Mouse (Mus musculus) heart, postnatal 0 days (tissue): Measurements from ENCODE around the gene Hsf5. TPM values are rescaled to one million over a fixed set of nuclear protein-coding genes. Genes with fewer than 3 reads are reported as not detected.

Experiments
- ATAC-seq: fragments of 200-750 bp; cut with Nextera tagmentation; 2 replicates; pipeline ENCODE4 v1.8.0; 2017; ENCODE audit warnings: low read depth, moderate number of reproducible peaks, moderate library complexity; ENCODE audit not compliant: insufficient read depth
- DNase-seq: peaks from one replicate; pipeline ENCODE4 v3.0.0-alpha.2; 2016; ENCODE audit warnings: low spot score
- H3K27ac ChIP-seq: fragments of 300-500 bp; sonication (generic); 2 replicates; pipeline ENCODE4 v1.5.1; 2014; ENCODE audit warnings: low read depth, mild to moderate bottlenecking
- H3K27me3 ChIP-seq: fragments of 300-500 bp; sonication (generic); 2 replicates; pipeline ENCODE4 v1.6.1; 2014; ENCODE audit warnings: low read length, mixed read lengths; ENCODE audit not compliant: control insufficient read depth, insufficient read depth
- H3K36me3 ChIP-seq: fragments of 300-500 bp; sonication (generic); replicated peaks from 2 replicates; pipeline ENCODE4 v1.6.1; 2014; ENCODE audit warnings: low read length, mixed read lengths; ENCODE audit not compliant: control insufficient read depth, insufficient read depth
- H3K4me1 ChIP-seq: fragments of 300-500 bp; sonication (generic); 2 replicates; pipeline ENCODE4 v1.6.1; 2014; ENCODE audit warnings: antibody characterized with exemption; ENCODE audit not compliant: control insufficient read depth, insufficient read depth
- H3K4me2 ChIP-seq: fragments of 300-500 bp; sonication (generic); 2 replicates; pipeline ENCODE4 v1.6.1; 2014; ENCODE audit warnings: low read depth, mild to moderate bottlenecking, low read length, moderate library complexity
- H3K4me3 ChIP-seq: fragments of 300-500 bp; sonication (generic); 2 replicates; pipeline ENCODE4 v1.5.1; 2014; ENCODE audit warnings: low read depth, low read length
- H3K9ac ChIP-seq: fragments of 300-500 bp; sonication (generic); replicated peaks from 2 replicates; pipeline ENCODE4 v1.6.1; 2014; ENCODE audit warnings: low read depth, low read length, mixed read lengths
- H3K9me3 ChIP-seq: fragments of 300-500 bp; sonication (generic); replicated peaks from 2 replicates; pipeline ENCODE4 v1.6.1; 2016; ENCODE audit warnings: low read length; ENCODE audit not compliant: control insufficient read depth
- CTCF ChIP-seq: IDR thresholded peaks from 2 replicates; pipeline ENCODE4 v1.5.1; 2016; ENCODE audit warnings: antibody characterized with exemption, control low read depth, low read depth
- EP300 ChIP-seq: IDR thresholded peaks from 2 replicates; pipeline ENCODE4 v1.6.1; 2016; ENCODE audit warnings: antibody characterized with exemption, low read depth
- WGBS: fragments of 180-500 bp; shearing (Covaris S2); extraction: QIAGEN DNeasy Blood & Tissue Kit; methylation state at CpG from one replicate; pipeline ENCODE4 v1.1.7; 2014; 5-methylcytosine and 5-hydroxymethylcytosine counted together
- polyA plus RNA-seq: library from polyadenylated mRNA; unstranded; fragments of >200 nt; fragmentation: Nextera tagmentation; extraction: Ambion mirVana; gene quantifications from 2 replicates; pipeline ENCODE4 v1.2.1, GENCODE M21; 2015
- total RNA-seq: library from RNA; depleted of rRNA; stranded (reverse); fragments of >200 nt; gene quantifications from 2 replicates; pipeline ENCODE4 v1.2.3, GENCODE M21; 2014; ENCODE audit warnings: low replicate concordance; rRNA removed

Gene Hsf5
- total RNA-seq (not detected in 2 replicates), polyA plus RNA-seq (0.03 TPM in 1 of 2 replicates, not detected in the other)

DNA sequence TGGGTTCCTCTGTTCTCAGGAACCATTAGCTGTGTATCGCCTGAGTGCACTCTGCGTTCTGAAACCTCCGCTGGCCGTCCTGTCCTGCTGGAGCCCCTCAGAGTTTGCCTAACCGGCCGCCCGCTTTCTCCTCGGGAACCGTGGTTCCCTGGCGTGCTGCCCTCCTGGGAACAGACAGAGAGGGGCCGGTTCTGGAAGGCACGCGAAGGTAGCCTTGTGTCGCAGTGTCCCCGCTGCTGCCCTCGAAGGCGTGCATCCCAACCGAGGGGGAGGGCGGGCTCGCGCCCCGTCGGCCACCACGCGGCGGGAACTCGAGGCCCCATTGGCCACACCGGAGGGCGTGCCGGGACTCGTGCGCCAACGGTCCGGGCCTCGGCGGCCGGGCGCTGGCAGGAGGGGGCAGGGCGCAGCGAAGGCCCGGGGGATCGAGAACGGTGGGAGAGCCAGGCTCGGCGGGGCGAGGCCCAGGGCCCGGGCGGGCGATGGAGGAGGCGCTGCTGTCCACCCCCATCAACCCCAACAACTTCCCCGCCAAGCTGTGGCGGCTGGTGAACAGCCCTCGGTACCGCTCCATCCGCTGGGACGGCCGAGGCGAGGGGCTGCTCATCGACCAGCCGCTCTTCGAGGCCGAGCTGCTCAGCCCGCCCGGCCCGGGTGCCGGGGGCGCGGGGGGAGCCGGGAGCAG is at the start of gene Hsf5:
Hsf5 (plus strand) TSS at position 375 of the 685 bp plus-strand sequence.
- ATAC-seq = no peak

GRCm38 (mm10) chr11:87568255-87568953 is 48.6 kb upstream of the Hsf5 start, which contains the start of gene Sept4:
Gene Sept4, plus strand, starts transcription at chr11:87568903.
- H3K27me3 ChIP-seq = no peaks in the 10 kb centered on the region
- H3K36me3 ChIP-seq = no peaks in the 10 kb centered on the region
- ATAC-seq (no peak), DNase-seq (no peak)
- 71% methylated on average over 7 of the region's 7 CpGs for WGBS
- H3K27ac ChIP-seq = no peak within 1 kb of the TSS
- H3K4me1 ChIP-seq = peaks cover 34% of the 10 kb centered on the region
- TF ChIP-seq CTCF (no peak), EP300 (no peak)
- H3K9me3 ChIP-seq = no peaks in the 10 kb centered on the region
- no peak within 1 kb of the TSS for H3K4me2 ChIP-seq
- no peak within 1 kb of the TSS for H3K9ac ChIP-seq
- no peak within 1 kb of the TSS for H3K4me3 ChIP-seq

More for the DNA sequence above, at the start of gene Hsf5:
- no peak within 1 kb of the TSS for H3K27ac ChIP-seq
- no peak for TF ChIP-seq CTCF
- TF ChIP-seq EP300 = no peak
- no peak within 1 kb of the TSS for H3K4me3 ChIP-seq
- no peaks in the 10 kb centered on the region for H3K9me3 ChIP-seq
- peaks cover 73% of the 10 kb centered on the region for H3K36me3 ChIP-seq
- H3K4me2 ChIP-seq = no peak within 1 kb of the TSS
- no peaks in the 10 kb centered on the region for H3K27me3 ChIP-seq
- no peak within 1 kb of the TSS for H3K9ac ChIP-seq
- no peak for DNase-seq
- no peaks in the 10 kb centered on the region for H3K4me1 ChIP-seq
- WGBS = 87% methylated on average over 54 of the region's 69 CpGs

GRCm38 (mm10) chr11:87570743-87571142 is 46.2 kb upstream of the Hsf5 start:
- 9% methylated on average over 5 of the region's 5 CpGs for WGBS
- ATAC-seq = no peak
- TF ChIP-seq EP300 = no peak

DNA sequence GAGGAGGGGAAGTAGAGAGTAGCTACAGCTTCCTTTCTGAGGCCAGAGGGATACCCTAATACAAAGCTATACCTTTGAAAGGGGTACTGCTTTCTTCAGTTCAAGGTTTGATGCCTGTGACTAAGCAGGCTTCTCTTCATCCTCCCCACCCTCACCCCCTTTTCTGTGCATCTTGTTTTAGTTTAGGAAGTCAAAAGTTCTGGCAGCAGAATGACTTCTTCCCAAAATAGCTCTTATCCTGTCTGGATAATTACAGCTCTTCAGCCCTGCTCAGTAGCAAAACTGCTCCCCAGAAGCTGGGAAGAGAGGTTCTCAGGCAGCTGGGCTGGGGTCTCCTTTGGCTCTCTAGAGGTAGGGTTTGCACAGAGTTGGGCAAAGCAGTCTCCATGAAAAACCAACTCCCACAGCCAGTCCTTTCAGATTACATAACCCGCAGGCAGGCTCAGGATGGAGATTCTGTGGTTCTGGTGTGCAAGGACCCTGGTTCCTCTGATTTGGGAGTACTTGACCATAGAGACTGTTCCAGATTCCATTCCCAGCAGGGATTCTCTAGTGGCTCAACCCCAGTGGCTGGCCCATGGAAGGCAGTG is 45.5 kb upstream of the Hsf5 start:
- Histone ChIP-seq H3K27me3 (no peaks in the 10 kb centered on the region), H3K27ac (peak overlapping the region; percentile 74), H3K4me3 (no peak overlapping the region), H3K4me2 (peak overlapping the region; percentile 10), H3K36me3 (no peaks in the 10 kb centered on the region), H3K9me3 (no peaks in the 10 kb centered on the region), H3K9ac (no peak overlapping the region), H3K4me1 (peaks cover 34% of the 10 kb centered on the region)
- no peak for DNase-seq
- no peak for ATAC-seq
- TF ChIP-seq CTCF (no peak), EP300 (no peak)
- 45% methylated on average over 1 of the region's 1 CpGs for whole genome bisulfite sequencing

More at GRCm38 (mm10) chr11:87570743-87571142, 46.2 kb upstream of the Hsf5 start:
- Histone ChIP-seq H3K27ac (peak overlapping the region; percentile 74), H3K27me3 (no peaks in the 10 kb centered on the region), H3K9me3 (no peaks in the 10 kb centered on the region), H3K9ac (no peak overlapping the region), H3K4me2 (no peak overlapping the region), H3K4me3 (no peak overlapping the region), H3K4me1 (peaks cover 34% of the 10 kb centered on the region), H3K36me3 (no peaks in the 10 kb centered on the region)
- DNase-seq = no peak

- DNase-seq (no peak), ATAC-seq (no peak)
- Histone ChIP-seq H3K27ac (no peak overlapping the region), H3K4me2 (no peak overlapping the region), H3K4me1 (peaks cover 42% of the 10 kb centered on the region), H3K9ac (no peak overlapping the region), H3K27me3 (no peaks in the 10 kb centered on the region), H3K36me3 (no peaks in the 10 kb centered on the region), H3K9me3 (no peaks in the 10 kb centered on the region), H3K4me3 (no peak overlapping the region)
- 64% methylated on average over 7 of the region's 7 CpGs for WGBS
- TF ChIP-seq CTCF = no peak
- no peak for TF ChIP-seq EP300
Measured at GRCm38 (mm10) chr11:87573751-87574150, 43.2 kb upstream of the Hsf5 start.
